Mouse (Mus musculus): ENCODE data around the gene Zfp628.

GRCm38 (mm10) chr7:4924483-4924882 lies 9.5 kb downstream of the Zfp628 start:
- TF ChIP-seq CTCF (conservative IDR thresholded peaks at IDR 0.05; ENCODE audit: low read length): no peak; the same call in 1 of the 2 replicates
- TF ChIP-seq POU5F1 (IDR thresholded peaks at IDR 0.05; ENCODE audit: borderline replicate concordance, low read length): no peak
- no peak for TF ChIP-seq NANOG (IDR thresholded peaks at IDR 0.05; ENCODE audit: borderline replicate concordance, low read length)
